Mouse (Mus musculus) CH12F3 (cell line): ENCODE measurements around the gene Ccp110.

Source experiments
- in situ Hi-C: fragments of 300-500 bp; cut with MboI; formaldehyde crosslinking; loops from 2 replicates; pipeline ENCODE4 v1.14.3; 2020; ENCODE audit warnings: low sequenced_read_pairs

Gene Ccp110

DNA sequence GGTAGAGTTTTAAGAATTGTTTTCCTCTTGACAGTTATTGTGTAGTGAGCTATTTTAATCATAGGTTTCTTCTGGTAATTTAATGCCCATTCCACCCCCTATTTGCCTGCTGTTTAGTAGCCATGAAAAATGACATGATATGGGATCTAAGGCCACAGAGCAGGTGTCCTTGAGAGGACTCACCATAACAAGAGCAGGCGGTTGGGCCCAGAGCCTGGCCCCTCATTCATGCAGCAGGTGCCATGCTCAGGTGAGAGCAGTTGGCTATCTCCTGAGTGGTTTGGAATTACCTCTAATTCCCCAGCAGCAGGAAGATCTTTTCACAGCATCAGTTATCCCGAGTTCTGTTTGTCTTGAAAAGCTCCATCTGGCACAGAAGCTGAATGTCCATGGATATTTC lies 13.1 kb downstream of the Ccp110 start:
- in situ Hi-C loops, result no loop called here

GRCm38 (mm10) chr7:118728846-118729587 lies 16.7 kb downstream of the Ccp110 start:
- in situ Hi-C loops, result no loop called here

DNA sequence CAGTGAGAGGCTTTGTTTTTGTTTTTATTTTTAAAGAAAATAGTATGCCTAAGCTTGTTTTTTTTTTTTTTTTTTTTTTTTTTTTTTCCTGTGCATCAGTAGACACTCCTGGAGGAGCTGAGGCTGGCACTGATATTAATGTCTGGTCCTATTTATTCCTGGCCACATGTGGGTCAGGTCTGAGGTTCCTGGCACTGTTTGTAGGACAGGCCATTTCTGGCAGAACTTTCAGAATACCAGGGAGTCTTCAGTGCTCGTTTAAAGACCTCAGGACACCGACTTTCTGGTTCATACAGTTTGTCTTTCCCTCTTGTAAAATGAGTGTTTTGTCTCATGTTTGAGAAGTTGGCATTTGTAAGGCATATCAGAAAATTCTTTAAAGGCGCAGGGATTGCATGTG lies 19.4 kb downstream of the Ccp110 start:
- in situ Hi-C loops, result no loop called here

DNA sequence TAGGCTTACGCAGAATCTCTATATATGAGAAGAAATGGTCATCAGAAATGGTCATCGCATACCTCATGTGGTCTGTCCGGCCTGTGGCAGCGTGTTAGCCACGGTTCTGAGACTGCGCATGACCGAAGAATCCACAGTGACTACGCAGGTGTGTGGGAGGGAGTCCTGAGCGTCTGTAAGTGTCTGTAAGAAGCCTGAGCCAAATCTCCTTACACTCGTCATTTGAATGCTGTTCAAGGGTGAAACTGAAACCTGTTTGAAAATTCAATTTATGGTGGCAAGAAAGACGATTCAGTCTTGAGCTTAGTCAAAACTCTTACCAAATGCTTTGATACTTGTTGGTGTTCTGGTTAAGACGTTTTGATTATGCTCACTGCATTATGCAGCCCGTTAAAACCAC lies 20.9 kb downstream of the Ccp110 start:
- in situ Hi-C loops, result no loop called here

DNA sequence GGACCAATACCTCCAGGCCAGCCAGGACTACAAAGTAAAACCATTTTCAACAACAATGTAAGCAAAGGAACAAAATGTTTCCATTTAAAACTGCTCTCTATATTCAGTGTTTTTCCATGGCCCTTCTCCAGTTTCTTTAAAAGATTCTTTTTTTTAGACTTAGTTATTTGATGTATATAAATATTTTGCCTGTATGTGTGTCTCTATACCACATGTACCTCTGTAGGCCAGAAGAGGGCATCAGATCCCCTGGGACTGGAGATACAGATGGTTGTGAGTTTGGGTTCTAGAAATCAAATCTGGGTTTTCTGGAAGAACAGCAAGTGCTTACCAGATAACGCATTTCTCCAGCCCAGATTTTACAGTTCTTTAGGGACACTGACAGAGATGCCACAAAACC lies 26.4 kb downstream of the Ccp110 start:
- in situ Hi-C loops, result no loop called here

- in situ Hi-C loops, result no loop called here
These were observed 27.7 kb downstream of the Ccp110 start, which contains the start of gene Vps35l for GRCm38 (mm10) chr7:118739975-118740531. Vps35l (plus strand) TSS chr7:118740226.

DNA sequence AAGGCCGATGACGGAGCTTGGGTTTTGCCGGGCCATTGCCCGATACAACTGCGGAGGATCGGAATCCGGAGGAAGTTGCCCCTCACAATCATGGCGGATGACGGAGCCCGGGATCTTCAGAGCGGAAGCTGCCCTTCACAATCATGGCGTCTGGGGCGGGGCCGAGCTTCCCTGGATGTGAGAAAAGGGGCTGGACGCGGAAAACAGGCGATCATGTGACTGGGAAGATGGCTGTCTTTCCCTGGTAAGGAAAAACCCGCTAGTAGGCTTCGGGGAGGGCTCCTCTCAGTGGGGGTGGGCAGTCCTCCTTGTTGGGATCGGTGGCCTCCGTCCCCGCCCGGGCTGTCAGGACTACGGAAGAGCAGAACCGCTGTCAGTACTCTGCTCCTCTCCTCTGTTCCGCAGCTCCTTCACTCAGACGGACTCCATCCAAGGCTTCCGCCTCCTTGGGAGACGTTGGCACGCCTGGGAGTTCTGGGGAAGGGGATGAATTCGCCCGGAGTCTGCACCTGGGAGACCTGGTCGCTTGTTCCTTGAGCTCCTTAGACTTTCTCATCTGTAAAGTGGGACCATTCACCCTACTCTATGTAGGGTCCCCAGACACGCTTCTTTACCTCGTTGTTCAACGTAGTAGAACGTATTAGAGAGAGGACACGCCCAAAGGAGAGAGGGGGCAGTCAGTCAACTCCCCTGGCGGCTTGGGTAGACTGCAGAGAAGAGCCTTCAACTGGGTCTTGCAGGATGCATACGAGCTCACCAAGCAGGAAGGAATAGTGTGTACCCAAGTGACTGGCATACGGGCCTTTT lies 28.4 kb downstream of the Ccp110 start:
- in situ Hi-C loops, result no loop called here

- in situ Hi-C loops, result no loop called here
These were observed 29.9 kb downstream of the Ccp110 start for GRCm38 (mm10) chr7:118742278-118742677.

GRCm38 (mm10) chr7:118744766-118745165 lies 32.4 kb downstream of the Ccp110 start:
- in situ Hi-C loops, result no loop called here

DNA sequence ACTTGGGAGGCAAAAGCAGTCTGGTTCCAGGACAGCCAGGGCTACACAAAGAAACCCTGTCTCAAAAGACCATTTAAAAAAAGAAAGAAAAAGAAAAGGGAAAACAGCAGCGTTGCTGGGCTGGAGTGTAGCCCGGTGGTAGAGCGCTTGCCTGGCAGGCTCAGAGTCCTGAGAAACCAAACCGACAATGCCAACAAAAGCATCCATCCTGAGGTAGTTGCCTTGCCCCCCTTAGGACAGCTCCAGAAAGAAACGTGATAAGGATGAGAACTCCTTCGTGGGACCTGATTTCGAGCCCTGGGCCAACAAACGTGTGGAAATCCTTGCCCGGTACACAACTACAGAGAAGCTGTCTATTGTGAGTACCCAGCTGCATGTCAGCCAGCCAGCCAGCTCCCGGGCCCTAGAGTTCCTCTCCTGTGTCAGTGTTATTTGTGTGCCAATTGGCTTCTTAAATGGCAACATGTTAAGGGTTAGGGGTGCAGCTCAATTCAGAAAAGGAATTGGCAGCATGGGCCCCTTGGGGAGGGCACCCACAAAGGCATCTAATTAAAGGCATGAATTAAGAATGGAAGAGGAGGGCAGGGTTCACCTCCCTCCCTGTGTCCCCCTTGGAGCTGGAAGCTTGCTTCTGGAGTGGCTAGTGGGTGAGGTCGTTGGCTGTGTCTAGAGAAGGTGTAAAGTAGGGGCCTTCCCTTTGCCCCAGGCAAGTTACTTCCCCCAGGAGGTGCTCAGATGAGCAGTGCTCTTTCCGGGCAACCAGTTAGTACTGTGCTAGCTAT lies 35.7 kb downstream of the Ccp110 start:
- in situ Hi-C loops, result no loop called here

DNA sequence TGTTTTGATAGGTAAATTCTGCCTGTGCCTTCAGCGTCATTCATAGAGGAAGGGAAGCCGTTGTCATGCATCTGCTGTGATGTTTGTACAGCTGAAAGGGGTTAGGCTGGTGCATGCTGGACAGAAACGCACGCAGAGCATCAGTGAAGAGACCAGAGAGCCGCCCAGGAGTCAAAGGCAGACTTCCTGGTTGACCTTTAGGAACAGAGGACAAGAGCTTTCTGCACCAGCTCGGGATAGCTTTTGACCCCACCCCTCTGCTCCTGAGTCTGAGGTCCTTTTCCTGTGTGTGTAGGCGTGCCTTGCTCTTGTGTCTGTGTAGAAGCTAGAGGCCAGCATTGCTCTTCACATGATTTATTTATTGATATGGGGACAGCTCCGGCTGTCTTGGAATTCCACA lies 37.4 kb downstream of the Ccp110 start:
- in situ Hi-C loops, result no loop called here

GRCm38 (mm10) chr7:118751625-118752024 lies 39.3 kb downstream of the Ccp110 start:
- in situ Hi-C loops, result no loop called here

- in situ Hi-C loops, result loop anchor here (5.0 kb wide), 1 partner anchor 252 kb away; no protein-coding TSS in a partner anchor
These were observed 43.4 kb downstream of the Ccp110 start for GRCm38 (mm10) chr7:118755756-118756155.

GRCm38 (mm10) chr7:118756490-118757265 lies 44.3 kb downstream of the Ccp110 start:
- in situ Hi-C loops, result loop anchor here (5.0 kb wide), 1 partner anchor 251 kb away; no protein-coding TSS in a partner anchor

- in situ Hi-C loops, result loop anchor here (5.0 kb wide), 1 partner anchor 249 kb away; no protein-coding TSS in a partner anchor
These were observed 46.0 kb downstream of the Ccp110 start for GRCm38 (mm10) chr7:118758369-118758768.

DNA sequence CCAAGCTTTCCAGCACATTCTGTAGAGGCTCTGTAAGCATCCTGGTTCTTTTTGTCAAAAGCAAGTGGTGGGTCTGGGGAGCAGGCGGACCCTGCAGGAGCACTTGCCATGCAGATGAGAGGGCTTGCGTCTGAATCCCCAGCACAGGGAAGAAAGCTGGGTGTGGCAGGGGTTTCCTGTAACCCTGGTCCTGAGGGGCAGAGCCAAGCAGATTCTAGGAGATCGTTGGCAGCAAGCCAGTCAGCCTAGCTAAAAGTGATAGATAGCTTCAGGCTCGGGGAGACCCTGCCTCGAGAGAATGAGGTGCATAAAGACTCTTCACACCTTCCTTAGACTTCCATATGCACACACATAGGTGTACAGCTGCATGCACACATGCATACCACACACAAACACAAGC lies 47.0 kb downstream of the Ccp110 start:
- in situ Hi-C loops, result loop anchor here (5.0 kb wide), 1 partner anchor 248 kb away; no protein-coding TSS in a partner anchor

DNA sequence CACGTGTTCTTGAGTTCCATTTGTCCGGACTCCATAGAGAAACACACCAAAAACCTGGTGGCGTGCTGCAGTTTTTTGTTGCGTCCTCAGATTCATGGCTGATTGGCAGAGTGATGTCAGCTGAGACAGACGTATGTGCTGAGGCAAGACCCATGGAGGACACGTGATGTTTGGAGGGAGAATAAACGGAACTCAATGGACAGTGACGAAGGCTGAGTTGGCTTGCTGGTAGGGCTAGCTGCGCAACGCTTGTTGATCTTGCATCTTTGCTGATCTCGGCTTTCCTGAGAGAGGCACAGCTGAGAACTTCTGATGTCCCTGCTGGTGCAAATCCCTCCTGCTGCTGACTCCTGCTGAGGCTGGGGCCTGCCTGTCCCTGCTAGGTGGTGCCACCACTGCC lies 51.6 kb downstream of the Ccp110 start:
- in situ Hi-C loops, result no loop called here

GRCm38 (mm10) chr7:118764725-118765124 lies 52.4 kb downstream of the Ccp110 start:
- in situ Hi-C loops, result no loop called here

DNA sequence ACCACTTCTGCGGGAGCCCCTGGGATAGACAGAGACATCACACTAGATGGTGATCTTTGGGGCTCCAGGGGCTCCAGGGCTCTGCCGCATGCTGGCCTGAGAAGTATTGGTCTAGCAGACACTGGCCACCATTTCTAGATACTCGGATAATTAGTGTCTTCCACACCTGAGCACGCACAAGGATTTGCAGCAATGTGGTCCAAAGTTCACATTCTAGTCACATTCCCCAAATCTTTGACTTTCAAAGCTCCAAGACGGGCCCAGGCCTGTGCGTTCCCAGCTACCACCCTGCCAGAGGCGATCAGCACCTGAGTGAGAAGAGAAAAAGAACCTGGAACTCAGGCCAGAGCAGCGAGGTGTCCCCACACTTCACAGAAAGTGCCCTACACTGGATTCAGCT lies 53.3 kb downstream of the Ccp110 start:
- in situ Hi-C loops, result no loop called here
